ENCODE assay signal across 13 mouse cellular contexts in the genomic region with DNA sequence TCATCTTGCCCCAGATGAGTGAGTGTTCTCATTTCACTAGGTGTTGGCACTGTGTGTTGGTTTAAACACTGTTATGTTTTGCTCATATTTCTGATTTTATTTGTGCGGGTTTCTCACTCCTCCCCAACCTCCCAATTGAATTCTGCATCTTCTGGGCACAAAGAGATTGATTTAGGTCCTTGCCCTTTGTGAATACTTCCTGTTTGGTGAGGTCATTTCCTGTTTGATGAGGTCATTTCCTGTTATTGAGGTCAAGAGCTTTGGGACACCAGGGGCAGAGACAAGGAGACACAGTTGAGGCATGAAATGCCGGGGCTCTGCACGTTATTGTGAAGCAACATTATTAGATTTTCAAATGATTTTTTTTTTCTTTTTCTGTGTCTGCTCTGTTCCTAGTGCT.
DNase-seq lines count a peak whose midpoint lies in the region; ATAC-seq and TF ChIP-seq lines count a peak whose summit lies in the region.
"Had no signal": no experiment of that assay in that cellular context is flagged by ENCODE, and none has a peak within 500 bp of the region (broad histone marks: within the 10 kb centered on the region; RNA-seq: fewer than 3 reads in every experiment).

No protein-coding gene starts in this region.

- no peak overlapping the region for H3K27ac ChIP-seq in hindbrain, embryonic 11.5 days (ENCODE audit: low read depth, low read length)
- H3K27ac ChIP-seq in hindbrain, embryonic 13.5 days: no peak overlapping the region
- H3K27ac ChIP-seq in neural tube, embryonic 13.5 days (replicated peaks): 0 out of 2 replicates have a peak overlapping the region, but pooled peaks have one; percentile 33
- no peak overlapping the region for H3K27ac ChIP-seq in hindbrain, postnatal 0 days
- no peak overlapping the region for H3K27ac ChIP-seq in thymus, adult 2 months (ENCODE audit: control insufficient read depth, insufficient read depth, low read length)
- H3K27ac ChIP-seq in intestine, embryonic 15.5 days: no peak overlapping the region

- H3K9ac ChIP-seq in hindbrain, embryonic 11.5 days (ENCODE audit: low read depth, low read length): no peak overlapping the region
- no peak overlapping the region for H3K9ac ChIP-seq in hindbrain, embryonic 13.5 days
- no peak overlapping the region for H3K9ac ChIP-seq in neural tube, embryonic 13.5 days
- no peak overlapping the region for H3K9ac ChIP-seq in hindbrain, postnatal 0 days (replicated peaks; ENCODE audit: low read length)
- no peak overlapping the region for H3K9ac ChIP-seq in intestine, embryonic 15.5 days
- H3K9ac ChIP-seq: heart, embryonic 12.5 days had no signal

- H3K27me3 ChIP-seq in hindbrain, embryonic 11.5 days (ENCODE audit: control insufficient read depth, insufficient read depth, low read length): no peaks in the 10 kb centered on the region
- H3K27me3 ChIP-seq in hindbrain, embryonic 13.5 days: no peaks in the 10 kb centered on the region
- H3K27me3 ChIP-seq in neural tube, embryonic 13.5 days: no peaks in the 10 kb centered on the region
- no peaks in the 10 kb centered on the region for H3K27me3 ChIP-seq in hindbrain, postnatal 0 days (ENCODE audit: insufficient read depth, low read length)
- H3K27me3 ChIP-seq in thymus, adult 2 months (ENCODE audit: control insufficient read depth, insufficient read depth, low read length): no peaks in the 10 kb centered on the region
- no peaks in the 10 kb centered on the region for H3K27me3 ChIP-seq in intestine, embryonic 15.5 days (replicated peaks)
- H3K27me3 ChIP-seq: heart, embryonic 12.5 days had no signal

- no peak overlapping the region for H3K4me3 ChIP-seq in hindbrain, embryonic 11.5 days (ENCODE audit: low read depth, low read length)
- H3K4me3 ChIP-seq in hindbrain, embryonic 13.5 days: no peak overlapping the region
- no peak overlapping the region for H3K4me3 ChIP-seq in neural tube, embryonic 13.5 days
- no peak overlapping the region for H3K4me3 ChIP-seq in hindbrain, postnatal 0 days (ENCODE audit: low read length)
- H3K4me3 ChIP-seq in thymus, adult 2 months (ENCODE audit: control insufficient read depth, insufficient read depth, low read length): no peak overlapping the region
- H3K4me3 ChIP-seq in intestine, embryonic 15.5 days (replicated peaks): no peak overlapping the region
- H3K4me3 ChIP-seq: heart, embryonic 12.5 days had no signal

- no peak for TF ChIP-seq POLR2A in thymus, adult 2 months (IDR thresholded peaks at IDR 0.05; ENCODE audit: control insufficient read depth, extremely low read depth, insufficient read depth, low read length, poor library complexity)

- H3K9me3 ChIP-seq in hindbrain, embryonic 11.5 days (ENCODE audit: control insufficient read depth, low read length): no peaks in the 10 kb centered on the region
- H3K9me3 ChIP-seq in hindbrain, embryonic 13.5 days: no peaks in the 10 kb centered on the region
- H3K9me3 ChIP-seq in neural tube, embryonic 13.5 days: no peaks in the 10 kb centered on the region
- no peaks in the 10 kb centered on the region for H3K9me3 ChIP-seq in hindbrain, postnatal 0 days (ENCODE audit: low read length)
- no peaks in the 10 kb centered on the region for H3K9me3 ChIP-seq in intestine, embryonic 15.5 days
- H3K9me3 ChIP-seq: heart, embryonic 12.5 days had no signal

- ATAC-seq in hindbrain, embryonic 11.5 days (ENCODE audit: low FRiP score): no peak
- ATAC-seq in hindbrain, embryonic 13.5 days (ENCODE audit: low FRiP score): no peak
- ATAC-seq in neural tube, embryonic 13.5 days (ENCODE audit: low read depth): no peak
- ATAC-seq in hindbrain, postnatal 0 days: no peak
- no peak for ATAC-seq in intestine, embryonic 15.5 days
- ATAC-seq: activated CD4-positive, CD25-positive, alpha-beta regulatory T cell, adult 4 months; forebrain, embryonic 16.5 days had no signal

- no peaks in the 10 kb centered on the region for H3K4me1 ChIP-seq in hindbrain, embryonic 11.5 days (replicated peaks; ENCODE audit: control insufficient read depth, insufficient read depth, low read length)
- peaks cover 6% of the 10 kb centered on the region; the same call in 1 of the 2 replicates for H3K4me1 ChIP-seq in hindbrain, embryonic 13.5 days (replicated peaks)
- H3K4me1 ChIP-seq in neural tube, embryonic 13.5 days (replicated peaks): peaks cover 11% of the 10 kb centered on the region; the same call in 1 of the 2 replicates
- H3K4me1 ChIP-seq in hindbrain, postnatal 0 days (ENCODE audit: insufficient read depth, low read length): no peaks in the 10 kb centered on the region
- H3K4me1 ChIP-seq in thymus, adult 2 months (replicated peaks; ENCODE audit: control insufficient read depth, insufficient read depth, low read length): no peaks in the 10 kb centered on the region
- no peaks in the 10 kb centered on the region; the same call in 1 of the 2 replicates for H3K4me1 ChIP-seq in intestine, embryonic 15.5 days (replicated peaks)

- no peak overlapping the region for H3K4me2 ChIP-seq in hindbrain, embryonic 11.5 days (replicated peaks; ENCODE audit: low read depth, low read length)
- H3K4me2 ChIP-seq in hindbrain, embryonic 13.5 days: no peak overlapping the region
- H3K4me2 ChIP-seq in neural tube, embryonic 13.5 days: no peak overlapping the region
- no peak overlapping the region for H3K4me2 ChIP-seq in hindbrain, postnatal 0 days (ENCODE audit: low read depth, low read length)
- H3K4me2 ChIP-seq in intestine, embryonic 15.5 days (replicated peaks): no peak overlapping the region
- H3K4me2 ChIP-seq: heart, embryonic 12.5 days had no signal

- no peak for TF ChIP-seq CTCF in hindbrain, postnatal 0 days (IDR thresholded peaks at IDR 0.05; ENCODE audit: low read depth)
- no peak for TF ChIP-seq CTCF in thymus, adult 2 months (IDR thresholded peaks at IDR 0.05; ENCODE audit: borderline replicate concordance, control insufficient read depth, extremely low read depth, insufficient read depth, low read length, poor library complexity)

- H3K36me3 ChIP-seq in hindbrain, embryonic 11.5 days (ENCODE audit: control insufficient read depth, insufficient read depth, low read length): no peaks in the 10 kb centered on the region
- no peaks in the 10 kb centered on the region for H3K36me3 ChIP-seq in hindbrain, embryonic 13.5 days
- no peaks in the 10 kb centered on the region for H3K36me3 ChIP-seq in neural tube, embryonic 13.5 days
- H3K36me3 ChIP-seq in hindbrain, postnatal 0 days (ENCODE audit: insufficient read depth, low read length): no peaks in the 10 kb centered on the region
- no peaks in the 10 kb centered on the region for H3K36me3 ChIP-seq in thymus, adult 2 months (ENCODE audit: control insufficient read depth, insufficient read depth, low read length)
- H3K36me3 ChIP-seq in intestine, embryonic 15.5 days: no peaks in the 10 kb centered on the region
- H3K36me3 ChIP-seq: heart, embryonic 12.5 days had no signal

- intact Hi-C loops in left cerebral cortex, postnatal 14 days (cut with DNase I): no loop called here

- DNase-seq in hindbrain, embryonic 11.5 days (ENCODE audit: low spot score): peak; percentile 13
- no peak for DNase-seq in neural tube, embryonic 10.5 days (ENCODE audit: extremely low spot score, low spot score)
- DNase-seq in hindbrain, postnatal 0 days (ENCODE audit: low spot score): peak; percentile 17
- no peak for DNase-seq in thymus, adult 2 months
- DNase-seq in left cerebral cortex, postnatal 14 days (ENCODE audit: low spot score in 2 of 2): no peak
- DNase-seq: cerebellum, adult 9-11 months; gastrocnemius, postnatal 10 days had no signal

- WGBS in hindbrain, embryonic 11.5 days: 77% methylated on average over 3 of the region's 3 CpGs
- WGBS in hindbrain, embryonic 13.5 days: 73% methylated on average over 3 of the region's 3 CpGs
- 77% methylated on average over 3 of the region's 3 CpGs for WGBS in neural tube, embryonic 13.5 days
- WGBS in hindbrain, postnatal 0 days: 73% methylated on average over 3 of the region's 3 CpGs
- 82% methylated on average over 3 of the region's 3 CpGs for WGBS in thymus, adult 2 months
- WGBS in intestine, embryonic 15.5 days: 77% methylated on average over 3 of the region's 3 CpGs

Comparison
In these comparisons a context has a peak if more than half of its experiments do, and no peak if none do; other contexts are left out.
1. DNase-seq: peak in hindbrain, embryonic 11.5 days (single experiment) and hindbrain, postnatal 0 days (single experiment); none in neural tube, embryonic 10.5 days (single experiment), thymus, adult 2 months (single experiment) and left cerebral cortex, postnatal 14 days (0 of 2).